Mouse (Mus musculus) frontal cortex, adult 2 months (tissue): Measurements from ENCODE around the gene Scarb1. TPM values are rescaled to one million over a fixed set of nuclear protein-coding genes. Genes with fewer than 3 reads are reported as not detected.

Experiments
- DNase-seq, 2 experiments: peaks; one replicate each; pipeline ENCODE4 v3.0.0; 2022; ENCODE audit warnings: low spot score in 1 of 2; ENCODE audit errors: extremely low spot score in 1 of 2
- polyA plus RNA-seq: library from polyadenylated mRNA; depleted of rRNA; stranded (reverse); fragments of >200 nt; gene quantifications from 2 replicates; pipeline ENCODE4 v1.2.3, GENCODE M21; 2012

Gene Scarb1
- polyA plus RNA-seq, 1 experiment: 37.7 TPM

GRCm38 (mm10) chr5:125310986-125311385, 29.9 kb downstream of the Scarb1 start:
- DNase-seq: no peak

GRCm38 (mm10) chr5:125309193-125309592, 31.7 kb downstream of the Scarb1 start:
- DNase-seq: no peak

GRCm38 (mm10) chr5:125306824-125307223, 34.1 kb downstream of the Scarb1 start:
- DNase-seq: no peak

GRCm38 (mm10) chr5:125306372-125306771, 34.5 kb downstream of the Scarb1 start:
- no peak for DNase-seq

- peak in 1 of 2 experiments; percentile 38 for DNase-seq
Measured at GRCm38 (mm10) chr5:125305229-125306081, 35.4 kb downstream of the Scarb1 start.

- no peak for DNase-seq
Measured at GRCm38 (mm10) chr5:125304245-125304856, 36.5 kb downstream of the Scarb1 start.

GRCm38 (mm10) chr5:125303055-125303454, 37.8 kb downstream of the Scarb1 start:
- DNase-seq: no peak

GRCm38 (mm10) chr5:125298234-125298633, 42.7 kb downstream of the Scarb1 start:
- no peak for DNase-seq

- DNase-seq: no peak
Measured at GRCm38 (mm10) chr5:125297171-125297570, 43.7 kb downstream of the Scarb1 start.

- no peak for DNase-seq
Measured at GRCm38 (mm10) chr5:125292951-125293350, 47.9 kb downstream of the Scarb1 start.

- no peak for DNase-seq
Measured at GRCm38 (mm10) chr5:125291895-125292294, 49.0 kb downstream of the Scarb1 start.

GRCm38 (mm10) chr5:125291387-125291786, 49.5 kb downstream of the Scarb1 start:
- no peak for DNase-seq

- no peak for DNase-seq
Measured at GRCm38 (mm10) chr5:125287053-125287655, 53.7 kb downstream of the Scarb1 start.

GRCm38 (mm10) chr5:125286090-125286489, 54.8 kb downstream of the Scarb1 start:
- no peak for DNase-seq

- peak in 1 of 2 experiments; percentile 68 for DNase-seq
Measured at GRCm38 (mm10) chr5:125283748-125284640, 56.9 kb downstream of the Scarb1 start.

- no peak for DNase-seq
Measured at GRCm38 (mm10) chr5:125279216-125279615, 61.7 kb downstream of the Scarb1 start.

- no peak for DNase-seq
Measured at GRCm38 (mm10) chr5:125278314-125278713, 62.6 kb downstream of the Scarb1 start.

GRCm38 (mm10) chr5:125277313-125277712, 63.6 kb downstream of the Scarb1 start:
- DNase-seq: no peak

GRCm38 (mm10) chr5:125276765-125277164, 64.1 kb downstream of the Scarb1 start:
- no peak for DNase-seq

- DNase-seq: no peak
Measured at GRCm38 (mm10) chr5:125275315-125275714, 65.6 kb downstream of the Scarb1 start.
